Mouse (Mus musculus) cerebellum, postnatal 10 days (tissue): ENCODE measurements around the gene Rpl22.

Experiments
- DNase-seq, 2 experiments: peaks; one replicate each; pipeline ENCODE4 v3.0.0; 2021; ENCODE audit warnings: mixed read lengths in 2 of 2

The Rpl22 gene

GRCm38 (mm10) chr4:152296874-152297861, 28.4 kb upstream of the Rpl22 start, which contains the start of gene Icmt:
Gene Icmt (plus strand): TSS chr4:152297227.
- peak; percentile 100 for DNase-seq

GRCm38 (mm10) chr4:152298836-152299235, 26.7 kb upstream of the Rpl22 start:
- no peak for DNase-seq

DNA sequence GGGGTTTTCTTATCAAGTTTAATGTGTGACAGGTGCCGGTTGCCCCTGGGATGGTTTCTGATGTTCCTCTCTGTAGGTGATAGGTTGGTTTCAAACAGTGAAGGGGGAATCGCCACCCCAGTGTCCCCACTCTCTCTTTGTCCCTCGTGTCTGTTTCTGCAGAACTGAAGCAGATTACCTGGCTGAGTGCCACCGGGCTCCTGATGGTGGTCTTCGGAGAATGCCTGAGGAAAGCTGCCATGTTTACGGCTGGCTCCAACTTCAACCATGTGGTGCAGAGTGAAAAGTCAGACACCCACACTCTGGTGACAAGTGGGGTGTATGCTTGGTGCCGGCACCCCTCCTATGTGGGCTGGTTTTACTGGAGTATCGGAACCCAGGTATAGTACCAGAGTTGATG, 25.2 kb upstream of the Rpl22 start:
- peak; percentile 76 to 80 for DNase-seq

DNA sequence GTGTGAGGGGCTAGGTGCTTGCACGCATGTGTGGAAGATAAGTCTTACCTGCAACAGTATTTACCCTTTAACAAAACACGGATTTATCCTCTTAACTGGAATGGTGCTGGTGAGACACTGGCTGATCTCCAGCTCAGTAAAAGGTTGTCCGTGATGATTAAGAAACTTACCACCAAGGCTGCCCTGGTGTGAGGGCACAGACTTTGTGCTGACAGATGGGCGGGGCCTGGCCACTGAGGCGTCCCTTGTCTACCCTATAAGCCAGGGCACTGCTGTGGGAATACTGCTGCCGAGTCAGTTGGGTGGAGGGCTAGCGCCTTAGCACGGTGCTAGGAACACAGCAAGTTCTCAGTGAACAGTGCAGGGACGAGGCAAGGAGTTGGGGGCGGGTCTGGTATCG, 23.5 kb upstream of the Rpl22 start:
- no peak for DNase-seq

DNA sequence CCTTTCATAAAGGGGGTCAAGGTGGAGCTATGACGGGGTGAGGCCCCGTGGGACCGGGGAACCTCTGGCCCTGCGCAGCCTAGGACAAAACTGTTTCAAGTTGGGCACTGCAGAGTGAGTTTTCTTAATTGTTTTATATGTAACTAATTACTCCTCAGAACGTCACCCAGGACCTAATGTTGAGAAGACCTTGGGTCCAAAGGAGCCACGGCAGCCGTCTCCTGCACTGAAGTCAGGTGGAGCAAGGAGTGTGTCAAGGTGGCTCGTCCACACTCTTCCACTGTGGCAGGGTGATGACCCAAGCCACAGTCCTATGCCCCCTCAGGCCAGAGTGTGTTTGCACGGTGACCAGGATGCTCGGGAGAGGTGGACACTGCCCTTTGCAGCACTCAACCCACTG, 22.4 kb upstream of the Rpl22 start:
- DNase-seq = no peak

GRCm38 (mm10) chr4:152304685-152305084, 20.9 kb upstream of the Rpl22 start:
- DNase-seq = peak; percentile 77 to 86

DNA sequence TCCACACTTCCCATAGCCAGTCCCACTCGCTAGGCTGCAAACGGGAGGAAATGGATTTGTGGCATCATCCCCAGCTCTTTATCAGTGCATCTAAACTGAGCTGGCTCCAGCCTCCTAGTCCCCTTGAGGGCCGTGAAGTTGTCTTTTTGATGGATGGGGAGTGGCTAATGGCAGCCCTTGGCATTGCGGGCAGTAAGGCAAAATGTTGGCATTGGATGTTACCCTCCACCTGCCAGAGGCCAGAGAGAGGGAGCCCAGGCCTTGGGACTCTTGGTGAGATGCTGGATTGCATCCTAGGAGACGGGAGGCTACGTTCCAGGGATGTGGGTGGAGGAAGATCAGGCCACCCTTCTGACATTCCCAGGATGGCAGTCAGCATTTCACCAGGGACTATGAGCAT, 19.6 kb upstream of the Rpl22 start:
- DNase-seq = peak in 1 of 2 experiments; percentile 49

- no peak for DNase-seq
Measured at GRCm38 (mm10) chr4:152307542-152307941, 18.0 kb upstream of the Rpl22 start.

GRCm38 (mm10) chr4:152312186-152312585, 13.4 kb upstream of the Rpl22 start:
- DNase-seq = no peak

- DNase-seq = peak in 1 of 2 experiments; percentile 41
Measured at GRCm38 (mm10) chr4:152313211-152313632, 12.3 kb upstream of the Rpl22 start.

DNA sequence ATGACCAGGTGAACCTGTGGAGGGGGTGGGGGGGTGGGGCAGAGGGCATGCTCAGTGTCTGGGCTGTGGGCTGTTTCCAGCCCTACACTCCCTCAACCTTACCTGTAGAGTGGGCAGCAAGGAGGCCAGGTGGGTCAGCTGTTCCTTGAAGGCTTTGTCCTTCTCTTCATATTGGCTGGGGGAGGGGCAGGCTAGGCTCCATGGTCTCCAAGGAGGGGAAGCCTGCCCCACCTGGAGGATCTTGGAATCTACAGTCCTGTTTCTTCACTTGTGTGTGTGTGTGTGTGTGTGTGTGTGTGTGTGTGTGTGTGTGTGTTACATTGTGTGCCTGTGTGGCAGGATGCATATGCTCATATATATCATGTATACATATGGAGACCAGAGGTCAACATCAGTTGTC, 11.6 kb upstream of the Rpl22 start:
- DNase-seq = peak; percentile 74 to 81

DNA sequence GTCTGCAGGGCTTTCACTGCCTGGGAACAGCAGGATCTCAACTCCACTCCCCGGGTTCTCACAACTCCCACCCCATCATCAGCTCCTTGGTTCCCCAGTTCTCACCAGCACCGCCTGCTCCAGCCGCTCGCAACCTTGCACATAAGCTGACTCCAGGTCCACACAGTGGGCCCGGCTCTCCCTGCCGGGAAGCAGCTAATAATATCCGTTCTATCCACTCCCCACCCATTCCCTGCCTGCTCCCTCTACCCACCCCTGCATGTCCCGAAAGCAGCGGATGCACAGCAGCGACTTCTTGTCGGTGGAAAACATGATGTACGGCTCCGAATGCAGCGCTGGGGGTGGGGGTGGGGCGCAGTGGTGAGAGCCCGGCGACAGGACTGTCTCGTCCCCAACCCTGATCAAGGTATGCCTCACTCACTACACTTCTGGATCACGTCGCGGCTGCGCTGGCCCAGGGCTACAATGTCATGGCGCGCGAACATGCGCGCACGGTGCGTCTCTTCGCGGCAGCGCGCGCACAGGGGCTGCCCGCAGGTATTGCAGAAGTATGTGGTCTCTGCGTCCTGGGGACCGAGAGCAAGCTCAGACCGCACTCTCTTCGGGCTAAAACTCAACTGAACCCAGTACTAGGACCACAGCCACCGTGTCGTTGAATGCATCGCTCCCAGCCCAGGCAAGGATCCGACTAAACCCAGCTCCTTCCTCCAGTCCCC, 9.9 kb upstream of the Rpl22 start:
- no peak for DNase-seq

DNA sequence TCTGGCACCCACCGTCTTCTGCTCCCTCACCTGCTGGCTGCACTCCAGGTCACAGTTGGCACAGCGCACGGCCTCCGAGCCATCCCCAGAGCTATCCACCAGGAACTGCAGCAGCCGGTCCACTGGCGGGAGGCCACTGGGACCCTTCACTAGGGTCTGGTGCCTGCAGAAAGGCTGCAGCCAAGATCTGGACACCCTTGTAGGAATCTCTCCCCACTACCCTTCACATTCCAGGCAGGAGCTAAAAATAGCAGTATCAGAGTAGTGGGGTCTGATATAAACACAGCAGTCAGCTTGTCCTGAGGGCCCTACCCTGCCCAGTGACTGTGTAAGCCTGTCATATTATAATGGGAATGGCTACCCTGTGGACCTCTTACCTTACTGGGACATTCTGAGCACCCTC, 7.9 kb upstream of the Rpl22 start:
- peak; percentile 63 to 66 for DNase-seq

DNA sequence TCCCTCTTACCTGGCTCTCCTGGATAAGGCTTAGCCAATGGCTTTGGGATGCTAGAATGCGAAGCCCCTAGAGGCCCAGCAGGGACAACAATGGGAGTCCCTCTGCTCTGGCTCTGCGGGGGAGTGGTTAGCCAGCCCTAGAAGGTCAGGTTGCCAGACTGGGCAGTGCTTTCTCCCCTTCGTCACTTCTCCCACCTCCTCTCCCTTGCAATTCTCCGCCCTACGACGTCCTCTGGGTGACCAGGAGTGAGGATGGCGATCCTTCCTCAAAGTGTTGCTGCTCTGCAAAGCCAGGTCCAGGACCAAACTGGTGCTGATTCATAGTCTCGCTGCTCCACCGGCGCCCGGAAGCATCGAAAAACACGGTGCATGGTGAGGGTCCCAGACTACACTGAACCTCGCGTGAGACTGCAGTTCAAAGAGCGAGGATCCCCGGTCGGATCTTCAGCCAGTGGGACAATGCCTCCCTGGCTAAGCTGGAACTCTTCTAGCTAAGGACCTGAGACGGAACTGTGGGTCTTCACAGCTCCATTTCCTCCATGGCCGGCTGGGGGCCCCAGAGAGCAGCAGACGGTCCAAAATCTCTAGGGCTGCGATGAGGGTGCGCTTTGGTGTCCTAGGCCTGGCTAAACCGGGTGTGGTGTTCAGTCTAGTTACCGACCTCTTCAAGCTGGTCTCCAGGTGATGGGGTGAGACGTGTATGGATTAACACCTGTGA, 6.9 kb upstream of the Rpl22 start, which contains the start of gene Rnf207:
Rnf207 (minus strand) TSS at position 477 of the 718 bp plus-strand sequence.
- DNase-seq = peak; percentile 71 to 75

- DNase-seq = no peak
Measured at GRCm38 (mm10) chr4:152321464-152321863, 4.1 kb upstream of the Rpl22 start.

- no peak for DNase-seq
Measured at GRCm38 (mm10) chr4:152324641-152325562, 640 bp upstream of the Rpl22 start.

GRCm38 (mm10) chr4:152326543-152326942, 1.0 kb downstream of the Rpl22 start:
- no peak for DNase-seq

DNA sequence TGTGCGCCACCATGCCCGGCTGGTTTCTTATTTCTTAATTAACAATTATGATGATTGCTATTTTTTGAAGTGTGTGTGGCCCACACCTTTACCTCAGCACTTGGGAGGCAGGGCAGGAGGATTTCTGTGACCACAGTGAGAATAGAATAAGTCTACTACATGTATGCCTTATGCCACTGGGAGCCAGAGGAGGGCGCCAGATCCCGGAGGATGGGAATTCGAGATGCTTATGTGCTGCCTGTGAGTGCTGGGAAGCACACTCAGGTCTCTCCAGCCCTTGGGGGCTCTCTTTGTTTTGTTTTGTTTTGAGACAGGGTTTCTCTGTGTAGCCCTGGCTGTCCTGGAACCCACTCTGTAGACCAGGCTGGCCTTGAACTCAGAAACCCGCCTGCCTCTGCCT, 3.1 kb downstream of the Rpl22 start:
- DNase-seq = peak; percentile 73 to 74

DNA sequence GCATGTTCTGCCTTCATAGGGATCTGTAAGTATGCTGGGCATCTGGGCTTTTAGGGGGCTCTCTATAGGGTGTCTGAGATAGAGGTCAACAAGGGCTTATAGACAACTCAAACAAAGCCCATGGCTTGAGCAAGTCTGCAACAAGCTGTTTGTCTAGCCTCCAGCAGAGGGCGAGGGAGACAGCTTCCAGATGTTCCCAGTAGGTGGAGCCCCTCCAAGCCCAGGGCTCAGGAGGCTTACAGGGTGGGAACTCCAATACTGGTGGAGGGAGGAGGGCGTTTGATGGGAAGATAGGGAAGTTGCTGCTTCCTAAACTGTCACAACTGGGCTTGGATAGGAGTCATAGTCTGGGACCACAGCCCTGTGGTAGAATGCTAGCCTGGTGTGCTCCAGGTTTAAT, 7.4 kb downstream of the Rpl22 start:
- peak; percentile 74 to 79 for DNase-seq

DNA sequence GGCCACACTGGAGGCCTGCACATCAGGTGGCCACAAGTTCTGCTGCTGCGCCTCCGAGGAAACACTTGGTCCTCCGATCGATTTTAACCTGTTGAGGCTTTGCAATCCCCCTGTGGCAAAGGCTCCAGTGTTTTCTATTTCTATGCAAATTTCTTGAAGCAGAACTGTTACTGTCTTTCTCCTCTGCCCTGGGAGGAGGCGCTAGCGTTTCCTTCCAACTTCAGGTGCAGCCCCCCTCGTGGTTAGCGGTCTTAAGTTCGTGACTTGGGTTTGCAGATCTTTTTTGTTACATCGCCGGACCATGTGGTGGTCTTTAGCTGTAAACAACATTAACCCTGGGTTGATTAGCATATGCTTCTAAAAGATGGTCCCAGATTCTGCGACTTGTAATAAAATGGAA, 8.0 kb downstream of the Rpl22 start:
- no peak for DNase-seq

DNA sequence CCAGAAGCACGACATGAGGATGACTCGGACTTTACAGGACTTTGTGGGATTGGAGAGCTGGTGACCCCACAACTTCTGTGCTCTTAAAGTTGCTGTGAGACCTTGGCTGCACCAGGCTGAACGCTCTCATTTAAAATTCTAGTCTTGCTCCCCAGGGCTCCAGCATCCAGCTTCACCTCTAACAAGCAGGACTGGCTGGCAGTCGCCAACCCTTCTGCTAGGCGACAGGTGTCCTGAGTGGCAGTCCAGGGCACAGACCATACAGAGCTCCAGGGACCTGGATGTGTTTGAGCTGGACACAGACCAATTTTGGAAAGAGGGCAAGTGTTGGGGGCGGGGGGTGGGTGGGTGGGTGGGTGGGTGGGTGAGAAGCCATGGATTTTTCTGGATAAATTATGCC, 12.2 kb downstream of the Rpl22 start:
- peak; percentile 40 to 51 for DNase-seq
